Mouse (Mus musculus) heart, embryonic 16.5 days (tissue): ENCODE data around the gene Snx27. TPM values are rescaled to one million over a fixed set of nuclear protein-coding genes. Genes with fewer than 3 reads are reported as not detected.

ENCODE experiments used
- ATAC-seq: fragments of 200-750 bp; cut with Nextera tagmentation; replicated peaks from 2 replicates; pipeline ENCODE4 v1.8.0; 2017; ENCODE audit warnings: moderate number of reproducible peaks; ENCODE audit not compliant: insufficient read depth, low FRiP score; ENCODE audit errors: extremely low read depth
- H3K27ac ChIP-seq: fragments of 300-500 bp; sonication (generic); 2 replicates; pipeline ENCODE4 v1.5.1; 2014; ENCODE audit warnings: mild to moderate bottlenecking, low read length, control low read depth, moderate library complexity
- H3K27me3 ChIP-seq: fragments of 300-500 bp; sonication (generic); 2 replicates; pipeline ENCODE4 v1.6.1; 2014; ENCODE audit warnings: low read length, mixed read lengths; ENCODE audit not compliant: control insufficient read depth, insufficient read depth
- H3K36me3 ChIP-seq: fragments of 300-500 bp; sonication (generic); 2 replicates; pipeline ENCODE4 v1.6.1; 2014; ENCODE audit not compliant: control insufficient read depth, insufficient read depth
- H3K4me1 ChIP-seq: fragments of 300-500 bp; sonication (generic); 2 replicates; pipeline ENCODE4 v1.6.1; 2014; ENCODE audit warnings: low read length, mixed read lengths; ENCODE audit not compliant: control insufficient read depth, insufficient read depth
- H3K4me2 ChIP-seq: fragments of 300-500 bp; sonication (generic); 2 replicates; pipeline ENCODE4 v1.6.1; 2014; ENCODE audit warnings: low read depth, mild to moderate bottlenecking, control low read depth, low read length
- H3K4me3 ChIP-seq: fragments of 300-500 bp; sonication (generic); 2 replicates; pipeline ENCODE4 v1.5.1; 2014; ENCODE audit warnings: mild to moderate bottlenecking, control low read depth, low read length
- H3K9ac ChIP-seq: fragments of 300-500 bp; sonication (generic); 2 replicates; pipeline ENCODE4 v1.6.1; 2014; ENCODE audit warnings: low read length, control low read depth
- H3K9me3 ChIP-seq: fragments of 300-500 bp; sonication (generic); replicated peaks from 2 replicates; pipeline ENCODE4 v1.6.1; 2016; ENCODE audit warnings: low read length; ENCODE audit not compliant: control insufficient read depth
- WGBS: fragments of 180-500 bp; shearing (Covaris S2); extraction: QIAGEN DNeasy Blood & Tissue Kit; methylation state at CpG from one replicate; pipeline ENCODE4 v1.1.7; 2014; 5-methylcytosine and 5-hydroxymethylcytosine counted together
- polyA plus RNA-seq: library from polyadenylated mRNA; unstranded; fragments of >200 nt; fragmentation: Nextera tagmentation; extraction: Ambion mirVana; gene quantifications from 2 replicates; pipeline ENCODE4 v1.2.1, GENCODE M21; 2015

The Snx27 gene
- polyA plus RNA-seq, 1 experiment from 2014 or later, result 30.5 TPM

GRCm38 (mm10) chr3:94559931-94560429 is 22.5 kb downstream of the Snx27 start:
- no peak overlapping the region for H3K27ac ChIP-seq
- no peaks in the 10 kb centered on the region for H3K27me3 ChIP-seq
- H3K9ac ChIP-seq, result no peak overlapping the region
- H3K4me1 ChIP-seq, result 0 out of 2 replicates have a peak, but pooled peaks cover 5% of the 10 kb centered on the region
- no peak overlapping the region for H3K4me2 ChIP-seq
- no peaks in the 10 kb centered on the region for H3K9me3 ChIP-seq
- no peak overlapping the region for H3K4me3 ChIP-seq
- ATAC-seq, result no peak
- WGBS, result 79% methylated on average over 5 of the region's 5 CpGs
- peaks cover 19% of the 10 kb centered on the region for H3K36me3 ChIP-seq

DNA sequence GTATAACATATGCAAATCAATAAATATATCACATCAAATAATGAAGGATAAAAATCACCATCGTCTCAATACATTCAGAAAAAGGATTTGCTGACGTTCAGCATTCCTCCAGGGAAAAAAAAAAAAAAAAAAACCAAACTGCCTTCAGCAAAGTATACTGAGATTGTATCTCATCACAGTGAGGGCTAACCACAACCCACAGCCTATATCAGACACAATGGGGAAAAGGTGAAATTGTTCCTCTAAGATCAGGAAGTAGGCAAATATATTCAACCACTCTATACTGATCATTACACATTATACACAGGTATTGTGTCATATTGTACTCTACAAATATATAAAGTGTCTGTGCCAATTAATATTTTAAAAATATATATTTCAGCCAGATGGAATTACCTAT is 33.5 kb downstream of the Snx27 start:
- 87% methylated on average over 2 of the region's 2 CpGs for WGBS
- H3K4me2 ChIP-seq, result no peak overlapping the region
- no peak overlapping the region for H3K4me3 ChIP-seq
- no peak overlapping the region for H3K27ac ChIP-seq
- no peak for ATAC-seq
- H3K27me3 ChIP-seq, result no peaks in the 10 kb centered on the region
- H3K4me1 ChIP-seq, result no peaks in the 10 kb centered on the region
- H3K36me3 ChIP-seq, result no peaks in the 10 kb centered on the region
- no peaks in the 10 kb centered on the region for H3K9me3 ChIP-seq
- no peak overlapping the region for H3K9ac ChIP-seq

- H3K4me3 ChIP-seq, result no peak overlapping the region
- no peak for ATAC-seq
Measured at GRCm38 (mm10) chr3:94537187-94537586, 45.3 kb downstream of the Snx27 start.

DNA sequence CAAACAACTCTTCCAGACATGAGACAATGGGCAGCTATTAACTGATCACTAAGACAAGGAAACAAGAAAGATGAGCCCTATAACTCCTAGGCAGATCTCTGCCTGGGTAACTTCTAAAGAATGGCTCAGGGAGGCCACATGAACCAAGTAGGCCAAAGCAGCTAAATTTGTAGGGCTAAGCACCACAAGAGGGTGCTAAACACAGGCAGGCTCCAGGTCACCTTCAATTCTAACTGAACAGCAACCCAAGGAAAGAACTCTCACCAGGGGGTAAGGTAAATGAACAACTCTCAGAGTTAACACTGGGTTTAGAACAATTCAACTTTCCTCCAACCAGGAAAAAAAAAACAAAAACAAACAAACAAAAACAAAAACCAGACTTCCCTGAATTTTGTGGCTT is 48.5 kb downstream of the Snx27 start:
- Histone ChIP-seq H3K4me2 (no peak overlapping the region), H3K27ac (no peak overlapping the region), H3K4me1 (no peaks in the 10 kb centered on the region), H3K4me3 (no peak overlapping the region), H3K27me3 (no peaks in the 10 kb centered on the region), H3K36me3 (peaks cover 5% of the 10 kb centered on the region; the same call in 1 of the 2 replicates), H3K9me3 (no peaks in the 10 kb centered on the region), H3K9ac (no peak overlapping the region)
- ATAC-seq, result no peak

More at GRCm38 (mm10) chr3:94537187-94537586, 45.3 kb downstream of the Snx27 start:
- no peaks in the 10 kb centered on the region for H3K27me3 ChIP-seq
- no peaks in the 10 kb centered on the region for H3K4me1 ChIP-seq
- peaks cover 3% of the 10 kb centered on the region; the same call in 1 of the 2 replicates for H3K36me3 ChIP-seq
- WGBS, result 96% methylated on average over 3 of the region's 3 CpGs
- H3K4me2 ChIP-seq, result no peak overlapping the region
- H3K9ac ChIP-seq, result no peak overlapping the region
- H3K27ac ChIP-seq, result no peak overlapping the region
- H3K9me3 ChIP-seq, result no peaks in the 10 kb centered on the region

- 83% methylated on average over 2 of the region's 2 CpGs for WGBS
- H3K27me3 ChIP-seq, result no peaks in the 10 kb centered on the region
Measured at GRCm38 (mm10) chr3:94526731-94527130, 55.8 kb downstream of the Snx27 start.

GRCm38 (mm10) chr3:94506664-94507063 is 75.9 kb downstream of the Snx27 start:
- H3K27me3 ChIP-seq, result no peaks in the 10 kb centered on the region
- no peak for ATAC-seq
- WGBS, result 85% methylated on average over 1 of the region's 1 CpGs
- no peak overlapping the region for H3K27ac ChIP-seq
- no peak overlapping the region for H3K4me3 ChIP-seq
- H3K36me3 ChIP-seq, result peaks cover 32% of the 10 kb centered on the region
- H3K9me3 ChIP-seq, result no peaks in the 10 kb centered on the region
- H3K9ac ChIP-seq, result no peak overlapping the region
- no peak overlapping the region for H3K4me2 ChIP-seq
- H3K4me1 ChIP-seq, result no peaks in the 10 kb centered on the region

More at GRCm38 (mm10) chr3:94526731-94527130, 55.8 kb downstream of the Snx27 start:
- ATAC-seq, result no peak
- Histone ChIP-seq H3K27ac (no peak overlapping the region), H3K4me3 (no peak overlapping the region), H3K4me1 (no peaks in the 10 kb centered on the region), H3K36me3 (peaks cover 11% of the 10 kb centered on the region; the same call in 1 of the 2 replicates), H3K4me2 (no peak overlapping the region), H3K9me3 (no peaks in the 10 kb centered on the region), H3K9ac (no peak overlapping the region)

GRCm38 (mm10) chr3:94502243-94502642 is 80.3 kb downstream of the Snx27 start:
- H3K9me3 ChIP-seq, result no peaks in the 10 kb centered on the region
- H3K4me2 ChIP-seq, result no peak overlapping the region
- no peak overlapping the region for H3K4me3 ChIP-seq
- H3K4me1 ChIP-seq, result no peaks in the 10 kb centered on the region
- no peaks in the 10 kb centered on the region for H3K27me3 ChIP-seq
- peaks cover 19% of the 10 kb centered on the region for H3K36me3 ChIP-seq
- 71% methylated on average over 3 of the region's 3 CpGs for WGBS
- no peak overlapping the region for H3K27ac ChIP-seq
- no peak for ATAC-seq
- H3K9ac ChIP-seq, result no peak overlapping the region

DNA sequence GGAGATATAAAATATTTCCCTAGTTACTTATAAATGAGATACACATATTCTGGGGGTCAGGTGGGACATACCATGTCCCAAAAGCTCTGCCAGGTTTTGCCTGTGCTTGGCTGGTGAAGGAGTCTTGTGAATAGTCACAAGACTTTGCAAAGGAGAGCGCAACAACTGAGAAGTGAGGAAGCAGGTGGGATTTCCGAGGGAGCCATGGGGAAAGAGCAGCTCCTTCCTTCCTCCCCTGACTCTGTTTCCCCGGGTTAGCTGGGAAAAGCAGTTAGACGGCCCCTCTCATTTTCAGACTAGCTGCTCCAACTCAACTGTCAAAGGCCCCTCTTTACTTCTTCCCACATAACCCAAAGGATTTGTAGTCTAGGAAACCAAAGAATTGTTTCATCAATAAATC is 85.4 kb downstream of the Snx27 start:
- Histone ChIP-seq H3K9ac (no peak overlapping the region), H3K4me2 (no peak overlapping the region), H3K9me3 (no peaks in the 10 kb centered on the region), H3K27ac (no peak overlapping the region), H3K4me3 (no peak overlapping the region), H3K4me1 (no peaks in the 10 kb centered on the region), H3K36me3 (peaks cover 17% of the 10 kb centered on the region), H3K27me3 (no peaks in the 10 kb centered on the region)
- 78% methylated on average over 4 of the region's 4 CpGs for WGBS
- no peak for ATAC-seq

DNA sequence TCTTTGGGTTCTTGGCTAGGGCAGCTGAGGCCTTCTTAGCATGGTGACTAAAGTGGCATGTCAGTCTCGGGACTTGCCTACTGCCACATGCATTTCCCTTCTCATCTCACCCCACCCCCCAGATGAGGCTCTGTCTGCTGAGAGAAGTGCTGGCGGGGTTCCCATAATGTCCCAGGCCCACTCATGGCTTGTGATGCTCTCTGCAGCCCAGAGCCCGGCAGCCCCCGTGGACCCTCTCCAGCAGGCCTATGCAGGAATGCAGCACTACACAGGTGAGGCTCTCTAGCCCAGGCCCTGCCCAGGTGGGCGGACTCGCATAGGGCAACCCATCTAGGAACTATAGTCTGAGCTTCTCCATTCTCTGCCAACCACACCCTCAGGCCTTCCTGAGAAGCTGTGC is 94.9 kb downstream of the Snx27 start:
- WGBS, result 51% methylated on average over 6 of the region's 6 CpGs
- 0 out of 2 replicates have a peak, but pooled peaks have one; percentile 16 for ATAC-seq
- no peaks in the 10 kb centered on the region for H3K9me3 ChIP-seq

More for the DNA sequence above, 94.9 kb downstream of the Snx27 start:
- H3K4me3 ChIP-seq, result no peak overlapping the region
- no peak overlapping the region for H3K4me2 ChIP-seq
- no peak overlapping the region for H3K9ac ChIP-seq
- no peaks in the 10 kb centered on the region for H3K36me3 ChIP-seq
- no peaks in the 10 kb centered on the region for H3K27me3 ChIP-seq
- H3K4me1 ChIP-seq, result peaks cover 5% of the 10 kb centered on the region; the same call in 1 of the 2 replicates
- H3K27ac ChIP-seq, result no peak overlapping the region
